Mouse (Mus musculus) layer of hippocampus, postnatal 14 days (tissue): ENCODE measurements at regions not wholly inside any gene's neighbourhood (a gene's known extent, or its start where the extent isn't known, plus 50 kb on each side); places are given as distances from the start of the nearest gene placed in this dataset.

Experiments
- DNase-seq, 2 experiments: peaks; one replicate each; pipeline ENCODE4 v3.0.0; 2021 to 2022; ENCODE audit warnings: low spot score in 2 of 2, mixed read lengths in 1 of 2

- DNase-seq = peak in 1 of 2 experiments; percentile 52
Observed at GRCm38 (mm10) chr3:37978481-37978880, 254.2 kb upstream of the Gm5148 start.

DNA sequence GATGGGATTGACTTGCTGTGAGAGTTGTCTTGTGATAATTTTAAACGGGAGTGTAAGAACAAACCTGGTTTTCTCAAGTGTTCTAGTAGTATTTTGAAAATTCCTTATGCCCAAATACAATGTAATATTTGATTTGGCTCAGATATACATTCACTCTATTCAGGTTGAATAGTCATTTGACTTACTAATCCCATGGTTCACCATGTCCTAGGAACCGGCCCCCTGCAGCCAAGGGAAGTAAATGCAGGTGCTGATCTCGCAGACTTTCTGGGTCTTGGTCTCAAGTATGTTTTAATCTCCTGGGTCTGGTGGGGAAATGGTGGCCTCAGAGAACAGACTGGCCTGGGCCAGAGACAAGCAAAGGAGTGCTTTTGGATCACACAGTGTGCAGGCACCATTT, 253.2 kb upstream of the Gm5148 start:
- no peak for DNase-seq

- peak in 1 of 2 experiments; percentile 25 for DNase-seq
Observed at GRCm38 (mm10) chr3:37976566-37976965, 252.3 kb upstream of the Gm5148 start.

DNA sequence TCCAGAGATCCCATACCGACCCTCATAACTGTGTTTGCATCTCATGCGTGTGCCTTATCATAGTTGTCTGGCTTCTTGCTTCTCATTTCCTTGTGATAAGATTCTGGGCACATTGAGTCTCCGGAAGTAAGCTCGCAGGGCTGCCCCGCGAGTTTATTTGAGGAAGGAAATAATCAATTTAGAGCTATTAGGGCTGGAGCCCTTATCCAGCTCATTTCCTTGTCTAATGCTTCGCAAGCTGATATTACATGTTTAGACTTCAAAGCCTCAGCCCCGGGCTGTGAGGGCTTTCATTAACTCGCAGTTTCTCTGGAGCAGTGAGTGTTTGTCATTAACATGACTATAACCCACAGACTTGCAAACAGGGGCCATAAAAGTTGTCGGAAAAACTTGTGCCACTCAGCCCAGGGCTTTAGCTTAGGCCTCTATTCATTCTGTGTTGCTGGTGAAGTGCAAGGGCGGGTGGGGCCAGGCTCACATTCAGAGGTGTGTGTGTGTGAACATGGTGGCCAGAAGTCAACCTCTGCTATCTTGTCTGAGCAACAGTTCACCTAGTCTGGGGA, 251.0 kb upstream of the Gm5148 start:
- no peak for DNase-seq

DNA sequence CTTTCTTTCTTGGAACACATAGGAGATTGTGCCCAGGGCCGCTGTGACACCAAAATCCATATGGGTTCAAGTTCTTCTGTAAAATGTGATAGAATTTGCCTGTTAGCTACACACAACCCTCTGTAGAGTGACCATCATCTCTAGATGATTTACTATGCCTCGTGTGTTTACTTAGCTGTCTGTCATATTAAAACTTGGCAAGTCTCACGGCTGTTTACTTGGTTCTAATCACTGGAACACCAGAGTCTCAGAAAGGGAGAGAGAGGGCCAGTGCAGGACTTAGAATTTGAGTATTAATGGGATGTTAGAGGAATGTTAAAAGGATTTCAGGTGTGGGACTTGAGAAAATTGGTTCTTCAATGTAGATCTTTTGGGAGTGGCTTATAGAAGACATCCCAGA, 248.6 kb upstream of the Gm5148 start:
- DNase-seq = no peak

GRCm38 (mm10) chr3:37971240-37971639, 246.9 kb upstream of the Gm5148 start:
- DNase-seq = no peak

DNA sequence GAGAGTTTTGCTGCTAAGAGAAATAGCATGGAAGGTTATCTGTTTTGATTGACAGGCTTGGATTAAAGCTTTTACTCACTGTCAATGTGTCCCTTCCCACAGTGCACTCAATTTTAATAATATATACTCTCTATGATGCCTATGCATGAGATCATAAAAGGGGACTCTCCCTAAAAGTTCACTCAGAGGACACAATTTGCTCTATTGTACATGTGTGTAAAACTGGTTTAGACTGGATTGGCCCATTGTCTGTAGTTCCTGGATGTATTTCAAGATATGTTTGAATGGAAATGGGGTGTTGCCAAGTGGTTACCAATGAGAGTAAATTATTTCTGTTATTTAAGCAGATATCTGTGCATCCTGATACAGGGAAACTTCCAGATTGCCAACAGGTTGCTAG, 244.4 kb upstream of the Gm5148 start:
- DNase-seq = no peak

- no peak for DNase-seq
Observed at GRCm38 (mm10) chr3:37965221-37965620, 240.9 kb upstream of the Gm5148 start.

- peak in 1 of 2 experiments; percentile 75 for DNase-seq
Observed at GRCm38 (mm10) chr3:37964083-37964482, 239.8 kb upstream of the Gm5148 start.

GRCm38 (mm10) chr3:37962811-37963210, 238.5 kb upstream of the Gm5148 start:
- DNase-seq = no peak

- no peak for DNase-seq
Observed at GRCm38 (mm10) chr3:37962043-37962810, 237.9 kb upstream of the Gm5148 start.

GRCm38 (mm10) chr3:37958361-37958978, 234.2 kb upstream of the Gm5148 start:
- DNase-seq = no peak

- DNase-seq = no peak
Observed at GRCm38 (mm10) chr3:37956543-37956942, 232.3 kb upstream of the Gm5148 start.

GRCm38 (mm10) chr3:37952891-37953290, 228.6 kb upstream of the Gm5148 start:
- peak in 1 of 2 experiments; percentile 39 for DNase-seq

DNA sequence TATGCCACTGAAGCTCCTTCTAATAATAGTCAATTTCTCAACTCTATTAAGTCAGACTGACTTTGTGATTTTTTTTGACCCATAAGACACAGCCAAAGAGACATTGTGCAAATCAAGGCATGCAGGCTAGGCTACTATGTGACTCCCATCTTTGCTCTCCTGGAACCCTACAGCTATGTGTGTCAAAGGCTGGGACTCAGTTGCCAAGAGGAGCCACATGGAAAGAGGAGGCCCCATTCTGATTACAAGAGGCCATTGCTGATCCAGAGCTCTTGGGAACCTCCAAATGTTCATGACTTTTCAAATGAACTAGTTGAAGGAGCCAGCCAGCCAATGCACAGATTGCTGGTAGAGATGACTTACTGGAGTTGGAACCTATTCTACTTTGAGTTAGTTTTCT, 228.0 kb upstream of the Gm5148 start:
- DNase-seq = no peak

DNA sequence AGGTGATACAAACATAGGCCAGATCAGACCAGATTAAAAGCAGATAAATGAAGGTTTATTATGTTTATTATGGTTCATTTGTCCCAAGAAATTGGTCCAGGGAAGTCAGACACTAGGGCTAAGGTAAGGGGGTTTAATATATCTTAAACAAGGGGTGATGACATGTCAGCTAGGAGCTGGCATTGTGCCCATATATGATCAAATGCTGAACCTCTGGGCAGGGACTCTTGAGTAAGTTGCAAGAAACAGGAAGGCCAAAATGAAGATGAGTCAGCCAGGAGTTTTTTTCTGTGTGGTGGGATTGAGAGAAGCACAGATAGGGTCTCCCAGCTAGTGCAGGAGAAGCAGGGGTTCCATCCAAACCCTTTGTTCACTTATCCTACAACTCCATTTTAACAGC, 219.4 kb upstream of the Gm5148 start:
- DNase-seq = no peak

DNA sequence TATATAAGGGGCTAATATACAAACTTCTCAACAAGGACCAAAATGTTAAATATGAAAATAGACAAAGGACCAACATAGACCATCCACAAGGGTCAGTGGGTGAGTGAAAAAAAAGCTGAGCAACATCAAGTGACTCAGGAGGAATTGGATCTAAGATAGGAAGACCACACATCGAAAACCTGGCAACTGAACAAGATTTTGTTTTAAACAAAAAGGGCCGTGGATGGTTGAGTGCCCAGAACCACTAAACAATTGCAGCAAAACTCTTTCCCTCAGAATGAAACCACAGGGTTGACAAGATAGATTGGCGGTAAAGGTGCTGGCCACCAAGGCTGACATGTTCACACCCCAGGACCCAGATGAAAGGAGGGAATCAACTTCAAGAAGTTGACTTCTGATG, 215.7 kb upstream of the Gm5148 start:
- DNase-seq = no peak

- no peak for DNase-seq
Observed at GRCm38 (mm10) chr3:37938870-37939269, 214.6 kb upstream of the Gm5148 start.

GRCm38 (mm10) chr3:37938284-37938596, 213.9 kb upstream of the Gm5148 start:
- peak in 1 of 2 experiments; percentile 12 for DNase-seq

DNA sequence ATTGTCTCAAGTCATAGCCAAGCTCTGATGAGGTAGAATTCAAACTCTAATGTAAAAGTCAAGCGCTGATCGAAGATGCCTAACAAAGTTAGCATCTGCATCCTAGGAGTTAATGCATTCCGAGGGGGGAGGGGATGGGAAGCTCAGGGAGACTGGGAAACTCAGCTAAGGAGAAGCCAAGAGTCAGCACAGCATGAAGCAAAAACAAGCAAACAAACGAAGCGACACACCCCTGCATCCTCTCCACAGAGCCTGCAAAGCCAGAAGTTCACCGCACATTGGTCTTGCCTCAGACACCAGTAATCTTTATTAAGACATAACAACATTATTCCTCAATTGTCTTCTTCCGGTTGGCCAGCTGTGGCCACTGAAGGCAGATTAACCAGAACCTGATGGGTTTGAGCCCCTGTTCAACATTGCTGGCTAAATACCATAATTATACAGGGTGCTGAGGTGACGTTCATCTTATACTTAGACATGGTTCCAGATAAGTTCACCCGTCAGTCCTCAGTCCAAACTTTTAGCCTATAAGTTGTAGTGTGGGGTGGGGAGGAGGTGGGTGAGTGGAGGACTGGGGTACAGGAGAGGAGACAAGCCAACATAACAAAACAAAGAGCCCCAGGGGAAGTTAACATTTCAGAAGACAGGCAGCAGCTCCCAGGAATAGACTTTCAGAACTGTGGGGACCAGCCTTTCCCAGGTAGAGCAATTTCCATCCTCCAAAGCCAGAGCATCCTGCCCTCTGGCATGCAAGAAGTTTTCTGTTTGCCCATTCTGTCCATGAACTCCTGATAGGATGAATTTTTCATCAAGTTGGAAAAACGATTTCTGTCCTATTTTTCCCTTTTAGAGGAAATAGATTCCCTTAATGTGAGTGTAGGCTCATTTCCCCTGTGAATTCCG, 213.3 kb upstream of the Gm5148 start:
- no peak for DNase-seq

DNA sequence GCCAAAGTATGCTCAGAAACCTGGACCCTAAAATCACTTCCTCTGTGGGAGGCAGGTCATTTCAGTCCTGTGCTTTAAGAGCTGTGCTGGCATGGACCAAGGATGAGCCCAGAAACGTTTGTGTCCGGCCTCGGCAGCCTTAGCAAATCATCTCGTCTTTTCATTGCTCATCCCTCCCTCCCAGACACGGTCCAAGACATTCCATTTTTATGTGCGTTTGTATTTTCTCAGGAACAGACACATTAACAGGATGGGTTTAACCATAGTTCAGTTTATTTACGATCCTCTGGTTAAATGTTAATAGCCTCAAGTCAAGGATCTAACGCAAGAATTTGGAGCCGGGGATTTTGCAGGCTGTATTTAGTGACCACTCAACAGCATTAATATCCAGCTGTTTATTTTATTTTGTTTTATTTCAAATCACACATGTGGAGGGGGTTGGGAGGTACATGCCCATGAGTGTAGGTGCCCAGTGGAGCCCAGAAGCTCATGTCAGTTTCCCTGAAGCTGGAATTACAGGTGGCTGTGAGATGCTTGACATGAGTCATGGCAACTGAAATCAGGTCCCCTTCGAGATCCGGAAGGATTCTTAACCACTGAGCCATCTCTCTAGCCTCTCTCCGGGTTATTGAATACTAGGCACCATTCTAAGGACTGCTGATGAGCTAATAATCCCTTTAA, 212.1 kb upstream of the Gm5148 start:
- no peak for DNase-seq
